ENCODE assay signal across 12 mouse cellular contexts in the genomic region with DNA sequence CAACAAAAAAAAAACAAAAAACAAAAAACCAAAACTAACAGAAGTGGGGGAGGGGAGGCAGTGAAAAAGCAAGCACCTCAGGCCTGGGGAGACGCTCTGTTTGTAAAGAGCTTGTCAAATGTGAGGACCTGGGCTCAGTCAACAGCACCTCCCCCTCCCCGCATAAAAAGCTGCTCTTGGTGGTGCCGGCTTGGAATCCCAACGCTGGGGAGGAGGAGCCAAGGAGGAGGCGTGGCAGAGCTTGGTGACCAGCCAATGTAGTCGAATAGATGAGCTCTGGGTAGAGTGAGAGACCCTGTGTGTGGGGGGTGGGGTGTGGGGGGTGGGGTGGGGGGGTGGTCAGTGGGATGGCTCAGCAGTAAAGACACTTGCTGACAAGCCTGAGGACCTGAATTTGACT.
DNase-seq lines count a peak whose midpoint lies in the region.
"Had no signal": no experiment of that assay in that cellular context is flagged by ENCODE, and none has a peak within 500 bp of the region (broad histone marks: within the 10 kb centered on the region; RNA-seq: fewer than 3 reads in every experiment).

No protein-coding gene starts in this region.

- DNase-seq in embryo, embryonic 10.5 days (ENCODE audit: low spot score): peak; percentile 11
- no peak for DNase-seq in embryo, embryonic 11 days
- peak; percentile 26 for DNase-seq in kidney, postnatal 10 days
- no peak for DNase-seq in kidney, postnatal 36 days
- DNase-seq in ES-CJ7 (ENCODE audit: low read depth, low spot score) (peak; percentile 59), ZHBTc4 (ENCODE audit: low read depth, low spot score) (peak; percentile 75)
- DNase-seq in heart, adult 11 months: no peak
- DNase-seq: adrenal gland, adult 8-10 months; cerebellum, adult 2 months; gastrocnemius, postnatal 36 days; heart, adult 2 months; right cerebral cortex, postnatal 25 days had no signal

Comparison
In these comparisons a context has a peak if more than half of its experiments do, and no peak if none do; other contexts are left out.
1. DNase-seq: peak in embryo, embryonic 10.5 days (single experiment), kidney, postnatal 10 days (single experiment), ES-CJ7 (single experiment) and ZHBTc4 (single experiment); none in embryo, embryonic 11 days (single experiment), kidney, postnatal 36 days (0 of 2) and heart, adult 11 months (single experiment).